Mouse (Mus musculus) c-Kit-positive CD71-positive TER-119-negative erythroid progenitor cells, embryonic 14.5 days (primary cell): ENCODE measurements around the gene Chd2.
A peak's percentile ranks its signal among the peaks of the same experiment; 100 is the strongest.

Source experiments
- DNase-seq: peaks from one replicate; pipeline ENCODE4 v3.0.0-alpha.2; 2013; ENCODE audit warnings: low read depth

Chd2 gene

GRCm38 (mm10) chr7:73441802-73442201, 99.8 kb downstream of the Chd2 start:
- no peak for DNase-seq

GRCm38 (mm10) chr7:73435685-73436084, 105.9 kb downstream of the Chd2 start:
- DNase-seq, result no peak

GRCm38 (mm10) chr7:73434336-73434677, 107.3 kb downstream of the Chd2 start:
- DNase-seq, result no peak

GRCm38 (mm10) chr7:73433637-73434335, 107.8 kb downstream of the Chd2 start:
- DNase-seq, result no peak

GRCm38 (mm10) chr7:73428525-73428924, 113.1 kb downstream of the Chd2 start:
- DNase-seq, result no peak

- no peak for DNase-seq
These were observed 113.8 kb downstream of the Chd2 start for GRCm38 (mm10) chr7:73427794-73428193.

GRCm38 (mm10) chr7:73426752-73427386, 114.8 kb downstream of the Chd2 start:
- no peak for DNase-seq

GRCm38 (mm10) chr7:73426235-73426634, 115.4 kb downstream of the Chd2 start:
- DNase-seq, result no peak

- no peak for DNase-seq
These were observed 116.2 kb downstream of the Chd2 start for GRCm38 (mm10) chr7:73425451-73425850.

GRCm38 (mm10) chr7:73424705-73425104, 116.9 kb downstream of the Chd2 start:
- no peak for DNase-seq

GRCm38 (mm10) chr7:73424243-73424642, 117.4 kb downstream of the Chd2 start:
- no peak for DNase-seq

- DNase-seq, result no peak
These were observed 118.4 kb downstream of the Chd2 start for GRCm38 (mm10) chr7:73423236-73423635.

- DNase-seq, result peak; percentile 54
These were observed 119.2 kb downstream of the Chd2 start for GRCm38 (mm10) chr7:73422223-73423113.

- no peak for DNase-seq
These were observed 120.2 kb downstream of the Chd2 start for GRCm38 (mm10) chr7:73421278-73422015.

- DNase-seq, result no peak
These were observed 120.8 kb downstream of the Chd2 start for GRCm38 (mm10) chr7:73420827-73421226.

GRCm38 (mm10) chr7:73419375-73419774, 122.3 kb downstream of the Chd2 start:
- no peak for DNase-seq

- no peak for DNase-seq
These were observed 127.4 kb downstream of the Chd2 start for GRCm38 (mm10) chr7:73414192-73414591.

GRCm38 (mm10) chr7:73412419-73412818, 129.2 kb downstream of the Chd2 start:
- DNase-seq, result no peak

GRCm38 (mm10) chr7:73411986-73412385, 129.6 kb downstream of the Chd2 start:
- no peak for DNase-seq

- no peak for DNase-seq
These were observed 130.1 kb downstream of the Chd2 start for GRCm38 (mm10) chr7:73411523-73411922.

- no peak for DNase-seq
These were observed 136.1 kb downstream of the Chd2 start for GRCm38 (mm10) chr7:73405550-73405949.

- DNase-seq, result no peak
These were observed 138.1 kb downstream of the Chd2 start for GRCm38 (mm10) chr7:73403538-73403937.
